Mouse (Mus musculus) intestine, embryonic 14.5 days (tissue): ENCODE measurements around the gene Cd6. TPM values are rescaled to one million over a fixed set of nuclear protein-coding genes. Genes with fewer than 3 reads are reported as not detected.

ENCODE experiments used
- ATAC-seq: fragments of 200-750 bp; cut with Nextera tagmentation; replicated peaks from 2 replicates; pipeline ENCODE4 v1.8.0; 2017; ENCODE audit warnings: low read depth, moderate number of reproducible peaks, moderate TSS enrichment, moderate library complexity; ENCODE audit not compliant: low FRiP score, low TSS enrichment
- DNase-seq: peaks from one replicate; pipeline ENCODE4 v3.0.0-alpha.2; 2018; ENCODE audit warnings: low spot score
- H3K27ac ChIP-seq: fragments of 300-500 bp; sonication (generic); 2 replicates; pipeline ENCODE4 v1.5.1; 2014; ENCODE audit warnings: low read depth, mild to moderate bottlenecking, control low read depth
- H3K27me3 ChIP-seq: fragments of 300-500 bp; sonication (generic); replicated peaks from 2 replicates; pipeline ENCODE4 v1.6.1; 2014; ENCODE audit warnings: low read length, control low read depth; ENCODE audit not compliant: control insufficient read depth, insufficient read depth
- H3K36me3 ChIP-seq: fragments of 300-500 bp; sonication (generic); 2 replicates; pipeline ENCODE4 v1.6.1; 2014; ENCODE audit warnings: low read length, control low read depth; ENCODE audit not compliant: control insufficient read depth, insufficient read depth
- H3K4me1 ChIP-seq: fragments of 300-500 bp; sonication (generic); replicated peaks from 2 replicates; pipeline ENCODE4 v1.6.1; 2014; ENCODE audit warnings: low read length, control low read depth, mixed read lengths; ENCODE audit not compliant: control insufficient read depth, insufficient read depth
- H3K4me2 ChIP-seq: fragments of 300-500 bp; sonication (generic); 2 replicates; pipeline ENCODE4 v1.6.1; 2014; ENCODE audit warnings: low read length
- H3K4me3 ChIP-seq: fragments of 300-500 bp; sonication (generic); 2 replicates; pipeline ENCODE4 v1.5.1; 2014; ENCODE audit warnings: low read depth, low read length, control low read depth, mixed read lengths
- H3K9ac ChIP-seq: fragments of 300-500 bp; sonication (generic); 2 replicates; pipeline ENCODE4 v1.6.1; 2014; ENCODE audit warnings: mild to moderate bottlenecking, low read length
- H3K9me3 ChIP-seq: fragments of 300-500 bp; sonication (generic); 2 replicates; pipeline ENCODE4 v1.6.1; 2016; ENCODE audit warnings: low read length, control low read depth; ENCODE audit not compliant: control insufficient read depth
- WGBS: fragments of 180-500 bp; shearing (Covaris S2); extraction: QIAGEN DNeasy Blood & Tissue Kit; methylation state at CpG from one replicate; pipeline ENCODE4 v1.1.7; 2014; 5-methylcytosine and 5-hydroxymethylcytosine counted together
- polyA plus RNA-seq: library from polyadenylated mRNA; unstranded; fragments of >200 nt; fragmentation: Nextera tagmentation; extraction: Ambion mirVana; gene quantifications from 2 replicates; pipeline ENCODE4 v1.2.1, GENCODE M21; 2014

Gene Cd6
- polyA plus RNA-seq = 0.11 TPM in 1 of 2 replicates, not detected in the other

DNA sequence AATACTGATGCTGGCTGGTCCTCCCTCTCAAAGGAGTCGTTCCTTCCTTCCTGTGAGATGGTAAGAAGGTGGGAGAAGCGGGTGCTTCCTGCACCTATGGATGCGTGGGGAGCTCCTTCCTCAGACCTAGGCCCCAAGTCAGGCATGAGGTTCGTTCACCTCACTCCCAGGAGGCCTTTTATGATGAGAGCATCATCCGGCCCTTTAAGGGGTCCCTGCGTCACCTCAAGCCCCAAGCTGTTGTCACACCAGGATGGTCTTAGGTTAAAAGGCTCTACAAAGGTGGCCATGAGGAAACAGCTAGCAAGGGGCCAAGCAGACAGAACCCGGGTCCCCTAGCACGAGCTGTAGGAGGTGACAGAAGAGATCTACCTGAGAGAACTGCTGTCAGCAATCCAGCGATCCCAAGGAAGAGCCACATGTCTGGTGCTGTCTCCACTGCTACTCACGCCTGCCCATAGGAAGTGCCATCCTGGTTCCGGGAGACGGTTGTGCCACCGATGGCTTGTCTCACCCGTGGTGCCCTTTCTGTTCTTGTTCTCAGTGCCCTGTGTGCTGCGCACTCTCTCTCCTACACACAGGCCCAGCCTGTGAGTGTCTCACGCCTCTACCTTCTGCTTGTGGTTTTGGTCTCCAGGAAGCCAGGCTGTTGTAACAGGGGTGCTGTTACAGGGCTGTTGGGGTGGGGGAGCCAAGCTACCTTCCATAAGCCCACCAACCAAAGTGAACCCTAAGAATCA lies at the start of gene Cd6:
Gene Cd6 (minus strand): TSS at position 623 of the 740 bp plus-strand sequence.
- Histone ChIP-seq H3K4me3 (no peak within 1 kb of the TSS), H3K4me2 (no peak within 1 kb of the TSS), H3K36me3 (no peaks in the 10 kb centered on the region), H3K27ac (no peak within 1 kb of the TSS), H3K9ac (no peak within 1 kb of the TSS), H3K4me1 (no peaks in the 10 kb centered on the region), H3K9me3 (no peaks in the 10 kb centered on the region), H3K27me3 (no peaks in the 10 kb centered on the region)
- WGBS = 91% methylated on average over 16 of the region's 16 CpGs
- ATAC-seq (no peak), DNase-seq (no peak)

DNA sequence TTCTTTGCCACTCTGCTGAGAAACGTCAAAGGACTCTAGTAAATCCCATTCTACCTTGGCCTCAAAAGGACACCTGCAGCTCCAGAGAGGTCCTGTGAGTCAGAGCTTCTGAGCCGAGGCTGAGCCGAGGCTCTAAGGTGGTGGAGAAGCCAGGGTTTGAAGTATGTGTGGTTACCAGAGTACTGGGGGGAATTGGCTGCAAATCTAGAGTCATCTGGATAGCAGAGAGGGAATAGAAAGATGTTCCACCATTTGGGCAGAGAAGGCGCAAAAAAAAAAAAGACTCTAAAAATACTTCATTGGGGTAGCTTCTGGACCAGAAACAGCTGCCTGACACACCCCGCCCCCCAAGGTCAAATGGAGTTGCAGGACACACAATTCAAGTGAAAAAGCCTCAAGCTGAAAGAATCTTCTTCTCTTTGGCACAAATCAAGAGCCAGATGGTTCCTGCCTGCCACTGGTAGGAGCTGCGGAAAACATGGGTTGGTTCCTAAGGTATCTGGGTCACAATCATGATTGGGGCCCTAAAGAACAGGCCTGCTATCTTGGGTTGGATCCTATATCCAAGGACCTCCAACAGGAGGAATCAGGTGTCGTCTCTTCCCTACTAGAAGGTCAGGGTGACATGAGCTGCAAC lies 48.5 kb upstream of the Cd6 start:
- peaks cover 15% of the 10 kb centered on the region for H3K4me1 ChIP-seq
- H3K27ac ChIP-seq = no peak overlapping the region
- DNase-seq (no peak), ATAC-seq (no peak)
- H3K9me3 ChIP-seq = no peaks in the 10 kb centered on the region
- peaks cover 18% of the 10 kb centered on the region for H3K36me3 ChIP-seq
- WGBS = 89% methylated on average over 7 of the region's 7 CpGs
- no peak overlapping the region for H3K4me3 ChIP-seq
- H3K4me2 ChIP-seq = no peak overlapping the region
- H3K27me3 ChIP-seq = no peaks in the 10 kb centered on the region
- H3K9ac ChIP-seq = no peak overlapping the region

DNA sequence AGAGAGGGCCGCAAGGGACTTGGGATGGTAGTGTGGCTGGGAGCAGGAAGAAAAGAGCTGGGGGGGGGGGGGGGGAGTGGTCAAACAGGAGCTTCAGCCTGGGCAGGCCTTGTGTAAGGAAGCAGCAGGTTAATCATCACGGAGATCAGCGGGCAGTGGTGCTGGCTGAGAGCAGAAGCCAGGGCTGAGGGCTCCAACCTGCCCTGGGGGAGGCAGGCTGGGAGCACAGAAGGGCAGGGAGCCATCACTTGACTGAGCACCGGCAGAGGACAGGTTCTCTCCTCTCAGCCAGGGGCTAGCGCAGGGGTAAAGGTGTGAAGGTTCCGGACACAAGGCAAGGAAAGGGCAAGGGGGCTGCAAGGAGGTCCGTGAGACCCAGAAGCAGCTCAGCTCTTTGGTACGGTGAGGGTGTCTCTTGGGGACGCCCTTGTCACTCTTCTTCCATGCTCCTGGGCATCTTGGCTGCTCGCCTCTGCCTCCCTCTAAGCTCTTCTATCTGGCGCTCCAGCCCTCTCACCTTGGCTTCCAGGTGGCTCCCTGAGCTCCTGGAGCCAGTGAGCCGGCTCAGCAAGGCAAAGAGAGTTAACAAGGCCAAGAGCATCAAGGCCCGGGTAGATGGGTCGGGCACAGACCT lies 41.6 kb upstream of the Cd6 start:
- Histone ChIP-seq H3K4me1 (peaks cover 21% of the 10 kb centered on the region), H3K4me2 (no peak overlapping the region), H3K27ac (no peak overlapping the region), H3K4me3 (no peak overlapping the region), H3K36me3 (peaks cover 47% of the 10 kb centered on the region), H3K27me3 (no peaks in the 10 kb centered on the region), H3K9me3 (no peaks in the 10 kb centered on the region), H3K9ac (no peak overlapping the region)
- no peak for DNase-seq
- WGBS = 78% methylated on average over 14 of the region's 14 CpGs
- ATAC-seq = no peak

GRCm38 (mm10) chr19:10870676-10871075 lies 40.8 kb upstream of the Cd6 start:
- Histone ChIP-seq H3K4me1 (peaks cover 21% of the 10 kb centered on the region), H3K27ac (no peak overlapping the region), H3K36me3 (peaks cover 53% of the 10 kb centered on the region), H3K9me3 (no peaks in the 10 kb centered on the region), H3K27me3 (no peaks in the 10 kb centered on the region), H3K9ac (no peak overlapping the region), H3K4me2 (no peak overlapping the region), H3K4me3 (no peak overlapping the region)
- WGBS = 95% methylated on average over 3 of the region's 3 CpGs
- ATAC-seq (no peak), DNase-seq (no peak)

GRCm38 (mm10) chr19:10869886-10870527 lies 40.1 kb upstream of the Cd6 start, which contains the start of gene Tmem132a:
Gene Tmem132a, minus strand, starts transcription at chr19:10869940.
- no peaks in the 10 kb centered on the region for H3K9me3 ChIP-seq
- no peaks in the 10 kb centered on the region for H3K27me3 ChIP-seq
- H3K27ac ChIP-seq = peak within 1 kb of the TSS; percentile 84
- DNase-seq = no peak
- peak within 1 kb of the TSS; percentile 86 for H3K4me2 ChIP-seq
- H3K36me3 ChIP-seq = peaks cover 60% of the 10 kb centered on the region
- H3K4me3 ChIP-seq = peak within 1 kb of the TSS; percentile 88
- ATAC-seq = peak; percentile 28
- 4% methylated on average over 8 of the region's 8 CpGs for WGBS
- peak within 1 kb of the TSS; percentile 85 for H3K9ac ChIP-seq
- H3K4me1 ChIP-seq = peaks cover 21% of the 10 kb centered on the region

DNA sequence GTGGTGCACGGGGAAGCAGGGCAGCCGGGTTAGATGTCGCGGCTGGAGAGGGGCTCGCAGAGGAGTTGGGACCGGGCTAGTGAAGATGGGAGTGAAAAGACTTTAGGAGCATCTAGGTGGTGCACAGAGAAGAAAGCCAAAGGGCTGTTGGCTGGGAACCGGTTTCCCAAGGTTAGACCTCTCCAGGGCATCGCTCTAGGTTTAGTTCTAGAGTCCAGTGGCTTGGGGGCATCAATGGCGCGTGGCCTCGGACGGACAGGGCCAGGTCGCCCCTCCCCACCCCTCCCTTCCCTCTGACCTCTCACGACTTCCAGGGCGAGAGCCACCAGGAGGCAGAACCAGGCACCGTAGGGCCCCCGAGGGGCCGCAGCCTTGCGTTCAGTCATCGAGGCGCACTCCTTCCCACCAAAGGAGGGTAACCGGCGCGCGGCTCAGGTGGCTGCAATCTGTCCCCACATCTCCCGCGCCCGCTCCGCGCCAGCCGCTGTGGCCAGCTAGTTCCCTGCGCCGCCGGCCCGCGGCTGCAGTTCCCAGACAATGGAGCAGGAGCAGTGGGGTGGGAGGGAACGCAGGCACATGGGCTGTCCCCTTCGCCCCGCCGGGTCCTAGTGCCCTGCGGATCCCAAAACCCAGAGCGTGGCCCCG lies 39.5 kb upstream of the Cd6 start:
- peak overlapping the region; percentile 84 for H3K27ac ChIP-seq
- peak overlapping the region; percentile 88 for H3K4me3 ChIP-seq
- no peaks in the 10 kb centered on the region for H3K9me3 ChIP-seq
- WGBS = under 1% methylated on average over 43 of the region's 43 CpGs
- H3K27me3 ChIP-seq = no peaks in the 10 kb centered on the region
- peak overlapping the region; percentile 86 for H3K4me2 ChIP-seq
- peak; percentile 88 for ATAC-seq
- H3K36me3 ChIP-seq = peaks cover 65% of the 10 kb centered on the region
- peaks cover 21% of the 10 kb centered on the region for H3K4me1 ChIP-seq
- DNase-seq = peak; percentile 87
- peak overlapping the region; percentile 85 for H3K9ac ChIP-seq

DNA sequence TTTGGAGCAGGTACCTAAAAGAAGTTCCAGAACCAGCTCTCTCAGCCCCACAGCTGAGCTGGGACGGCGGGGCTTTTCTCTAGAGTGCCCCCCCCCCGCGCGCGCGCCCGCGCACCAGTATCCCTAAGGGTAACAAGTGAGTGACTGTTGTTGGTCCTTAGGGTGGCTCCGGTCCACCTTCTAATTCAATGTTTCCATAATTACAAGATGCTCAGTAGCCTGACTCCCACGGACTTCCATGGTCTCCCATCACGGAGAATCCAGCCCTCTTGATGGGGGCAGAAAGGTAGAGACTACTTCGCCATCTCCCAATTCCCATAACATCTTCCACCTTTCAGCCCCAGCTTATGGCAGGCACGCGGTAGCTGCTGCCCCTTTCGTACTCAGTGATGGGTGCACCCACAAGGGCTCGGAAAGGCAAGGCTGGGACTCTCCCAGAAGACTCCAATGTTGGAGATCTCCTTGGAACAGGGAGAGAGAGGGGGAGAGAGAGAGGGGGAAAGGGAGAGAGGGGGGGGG lies 38.8 kb upstream of the Cd6 start:
- Histone ChIP-seq H3K4me3 (peak overlapping the region; percentile 88), H3K9ac (peak overlapping the region; percentile 85), H3K4me2 (peak overlapping the region; percentile 86), H3K4me1 (peaks cover 21% of the 10 kb centered on the region), H3K27ac (no peak overlapping the region), H3K27me3 (no peaks in the 10 kb centered on the region), H3K36me3 (peaks cover 65% of the 10 kb centered on the region), H3K9me3 (no peaks in the 10 kb centered on the region)
- DNase-seq (peak; percentile 65), ATAC-seq (no peak)
- WGBS = 0% methylated on average over 17 of the region's 17 CpGs
